Mouse (Mus musculus) right cerebral cortex, adult 2 months (tissue): ENCODE measurements around the gene Ccl12.

Experiments used
- DNase-seq, 2 experiments: peaks; one replicate each; pipeline ENCODE4 v3.0.0; 2021 to 2022; ENCODE audit warnings: low spot score in 2 of 2

Ccl12 gene

DNA sequence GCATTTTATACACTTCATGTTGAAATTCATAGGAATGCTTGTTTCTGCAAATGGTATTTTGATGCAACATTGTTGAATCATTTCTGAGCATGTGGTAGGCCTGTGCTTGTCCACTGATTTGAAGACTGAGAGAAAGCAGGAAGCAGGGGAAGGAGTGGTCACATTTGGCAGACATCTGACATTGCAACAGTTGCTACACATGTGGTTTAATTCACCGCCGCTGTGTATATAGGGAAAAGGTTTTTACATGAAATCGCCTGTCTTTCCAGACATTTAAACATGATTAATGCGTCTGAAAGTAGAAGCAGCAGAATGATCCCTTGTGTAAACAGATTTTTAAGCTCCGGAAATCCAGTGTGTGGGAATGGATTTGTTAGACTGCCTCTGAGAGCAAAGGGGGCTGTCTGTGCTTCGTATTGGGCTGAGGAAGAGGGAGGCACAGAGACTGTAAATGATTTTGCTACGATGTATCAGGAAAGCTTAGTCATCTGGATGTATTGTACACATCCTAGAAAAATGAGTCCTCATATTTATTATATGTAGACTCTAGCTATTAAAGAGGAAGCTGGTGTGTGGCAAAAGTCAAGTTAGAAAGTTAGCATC is 37.9 kb downstream of the Ccl12 start:
- DNase-seq: no peak
